Mouse (Mus musculus) G1E (cell line): ENCODE measurements around the gene Map3k5. TPM values are rescaled to one million over a fixed set of nuclear protein-coding genes. Genes with fewer than 3 reads are reported as not detected.

ENCODE experiments used
- ATAC-seq: 2 replicates; pipeline ENCODE4 v1.8.0; 2016; ENCODE audit warnings: mild to moderate bottlenecking; ENCODE audit not compliant: insufficient number of reproducible peaks, poor library complexity, low FRiP score, severe bottlenecking; ENCODE audit errors: extremely low read depth
- DNase-seq: peaks from one replicate; pipeline ENCODE4 v3.0.0; 2012; ENCODE audit warnings: low spot score
- H3K27me3 ChIP-seq: 2 replicates; pipeline ENCODE4 v1.6.1; 2012; ENCODE audit warnings: mild to moderate bottlenecking, low read length, inconsistent platforms; ENCODE audit not compliant: insufficient read depth
- H3K36me3 ChIP-seq: replicated peaks from 2 replicates; pipeline ENCODE3; 2012; ENCODE audit warnings: mild to moderate bottlenecking, inconsistent platforms
- H3K4me1 ChIP-seq: 2 replicates; pipeline ENCODE4 v1.6.1; 2012; ENCODE audit warnings: low read depth, low read length, inconsistent platforms, mixed read lengths; ENCODE audit not compliant: insufficient read depth
- H3K4me3 ChIP-seq: 2 replicates; pipeline ENCODE4 v1.5.1; 2012; ENCODE audit warnings: low read depth, mild to moderate bottlenecking, inconsistent platforms, low read length, moderate library complexity, mixed read lengths
- H3K9me3 ChIP-seq: replicated peaks from 2 replicates; pipeline ENCODE4 v1.6.1; 2012; ENCODE audit warnings: inconsistent platforms
- CTCF ChIP-seq: IDR thresholded peaks from 2 replicates; pipeline ENCODE4 v1.5.1; 2012; ENCODE audit warnings: low read depth, low read length, inconsistent platforms, mixed read lengths
- GATA1 ChIP-seq: IDR thresholded peaks from 2 replicates; pipeline ENCODE4 v1.6.1; 2012; ENCODE audit warnings: borderline replicate concordance, low read length, inconsistent platforms, mixed read lengths
- GATA2 ChIP-seq: IDR thresholded peaks from 2 replicates; pipeline ENCODE4 v1.6.1; 2012; ENCODE audit warnings: low read depth, low read length, inconsistent platforms, borderline replicate concordance
- POLR2AphosphoS5 ChIP-seq: IDR thresholded peaks from 2 replicates; pipeline ENCODE4 v1.6.1; 2012; ENCODE audit warnings: low read depth, low read length, inconsistent platforms; ENCODE audit not compliant: insufficient replicate concordance
- TAL1 ChIP-seq: conservative IDR thresholded peaks from 2 replicates; pipeline ENCODE4 v1.6.1; 2012; ENCODE audit warnings: low read depth, low read length, inconsistent platforms, mixed read lengths
- polyA plus RNA-seq: library from polyadenylated mRNA; stranded (reverse); fragments of >175 nt; gene quantifications from 2 replicates; pipeline ENCODE4 v1.2.3, GENCODE M21; 2012
- total RNA-seq, 2 experiments: library from RNA; stranded (forward) in 1 of 2; stranded (reverse) in 1 of 2; fragments of 200-1000 nt in 1 of 2; fragments of >200 nt in 1 of 2; fragmentation: Nextera tagmentation in 1 of 2; gene quantifications; 2 replicates each; pipeline ENCODE4 v1.2.3; 2014 to 2017

Map3k5 gene
- total and polyA plus RNA-seq, 3 experiments, result 0.18 to 1.4 (median 1.3) TPM

DNA sequence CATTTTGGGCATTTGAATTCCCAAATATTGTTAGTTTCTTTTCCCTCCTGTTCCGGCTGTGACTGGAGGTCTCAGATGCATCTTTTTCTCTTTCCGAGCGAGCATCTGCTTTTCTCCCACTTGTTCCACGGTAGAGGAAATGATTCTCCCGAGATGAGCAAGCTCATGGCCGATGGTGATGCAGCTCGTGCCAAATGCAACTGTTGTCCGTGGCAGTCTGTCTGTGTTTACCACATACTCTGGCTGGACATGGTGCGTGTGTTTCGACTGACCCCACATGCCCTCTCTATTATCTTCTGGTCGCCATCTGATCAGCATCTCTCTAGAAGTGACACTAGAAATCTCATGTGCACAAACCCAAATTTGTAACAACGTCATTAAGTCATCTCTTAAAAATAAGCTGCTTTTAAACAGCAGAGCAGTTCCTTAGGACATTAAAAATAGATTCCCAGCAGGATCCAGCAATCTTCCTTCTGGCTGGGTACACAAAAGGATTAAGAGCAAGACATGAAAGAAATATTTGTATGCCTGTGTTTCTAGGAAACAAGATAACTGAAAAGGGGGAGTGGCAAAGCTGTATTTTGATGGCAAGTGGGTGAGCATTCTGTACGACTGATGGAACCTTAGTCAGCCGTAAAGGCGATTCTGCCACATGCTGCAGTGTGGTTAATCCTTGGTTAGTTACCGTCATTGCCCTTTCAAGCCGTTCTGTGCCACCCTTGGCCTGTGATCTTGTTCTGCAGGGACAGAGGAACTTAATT is 72.2 kb downstream of the Map3k5 start:
- ATAC-seq, result no peak
- TF ChIP-seq GATA1 (no peak), GATA2 (no peak), TAL1 (no peak), CTCF (no peak), POLR2AphosphoS5 (no peak)

DNA sequence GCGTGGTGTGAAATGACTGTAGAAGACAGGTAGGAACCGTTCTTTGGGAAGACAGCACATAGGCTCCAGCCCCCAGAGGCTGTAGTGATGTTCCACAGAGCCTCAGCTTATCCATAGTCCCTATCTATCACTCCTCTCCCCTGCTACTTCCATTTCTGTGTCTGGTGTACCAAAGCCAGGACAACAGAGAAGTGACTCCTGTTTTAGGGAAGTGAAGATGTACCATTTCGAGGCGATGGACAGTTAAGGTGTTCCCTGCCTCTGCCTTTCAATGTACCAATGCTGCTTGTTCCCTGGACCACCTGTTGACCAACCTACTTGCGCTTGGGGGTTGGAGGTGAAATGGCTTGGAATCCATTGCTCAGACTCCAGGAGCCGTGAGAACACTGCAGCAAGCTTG is 75.0 kb downstream of the Map3k5 start:
- no peak overlapping the region for H3K4me3 ChIP-seq
- ATAC-seq, result no peak
- TF ChIP-seq CTCF, result no peak
- no peak for TF ChIP-seq GATA1
- TF ChIP-seq TAL1, result no peak
- TF ChIP-seq GATA2, result no peak
- no peak for TF ChIP-seq POLR2AphosphoS5
- H3K4me1 ChIP-seq, result no peaks in the 10 kb centered on the region
- no peaks in the 10 kb centered on the region for H3K27me3 ChIP-seq
- H3K9me3 ChIP-seq, result no peaks in the 10 kb centered on the region
- no peak for DNase-seq
- no peaks in the 10 kb centered on the region for H3K36me3 ChIP-seq

More for the DNA sequence above, 72.2 kb downstream of the Map3k5 start:
- no peaks in the 10 kb centered on the region for H3K36me3 ChIP-seq
- no peak for DNase-seq
- H3K4me1 ChIP-seq, result no peaks in the 10 kb centered on the region
- no peaks in the 10 kb centered on the region for H3K9me3 ChIP-seq
- no peak overlapping the region for H3K4me3 ChIP-seq
- H3K27me3 ChIP-seq, result no peaks in the 10 kb centered on the region

DNA sequence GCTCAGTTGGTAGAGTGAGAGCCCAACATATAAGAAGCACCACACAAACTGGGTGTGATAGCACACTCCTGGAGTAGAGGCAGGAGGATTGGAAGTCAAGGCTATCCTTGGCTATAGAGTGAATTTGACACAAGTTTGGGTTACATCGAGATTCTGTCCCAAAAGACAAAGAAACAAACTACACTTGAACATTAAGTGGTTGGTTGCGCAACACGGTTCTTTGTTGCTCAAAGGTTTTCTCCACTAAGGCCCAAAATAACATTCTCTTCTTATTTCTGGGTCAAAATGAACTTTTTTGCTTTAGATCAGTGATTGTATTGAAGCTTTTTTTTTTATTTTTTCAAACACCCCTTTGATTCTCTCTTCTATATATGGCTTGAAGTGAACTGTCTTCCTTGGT is 75.7 kb downstream of the Map3k5 start:
- DNase-seq, result no peak
- H3K36me3 ChIP-seq, result no peaks in the 10 kb centered on the region
- ATAC-seq, result no peak

DNA sequence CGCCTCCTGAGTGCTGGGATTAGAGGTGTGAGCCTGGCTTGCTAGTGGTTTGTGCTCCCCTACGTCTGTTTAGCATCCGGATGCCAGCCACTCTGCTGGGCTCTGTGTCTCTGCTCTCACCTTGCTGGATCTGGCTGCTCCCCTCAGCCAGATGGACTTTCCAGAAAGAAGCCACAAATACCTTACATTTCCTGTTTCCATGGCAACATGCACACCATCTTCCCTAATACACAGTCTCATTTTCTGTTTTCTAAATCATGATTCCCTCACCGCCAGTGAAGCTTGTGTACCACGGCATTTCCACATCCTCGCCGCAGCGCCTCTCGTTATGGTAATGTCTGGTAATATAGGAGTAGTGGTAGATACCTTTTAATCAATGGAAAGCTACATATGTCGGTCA is 84.1 kb downstream of the Map3k5 start:
- no peak for ATAC-seq
- TF ChIP-seq CTCF, result no peak
- no peak for TF ChIP-seq POLR2AphosphoS5
- TF ChIP-seq TAL1, result no peak
- no peak for TF ChIP-seq GATA2
- TF ChIP-seq GATA1, result no peak
- Histone ChIP-seq H3K4me1 (no peaks in the 10 kb centered on the region), H3K4me3 (no peak overlapping the region), H3K27me3 (peaks cover 5% of the 10 kb centered on the region; the same call in 1 of the 2 replicates), H3K36me3 (no peaks in the 10 kb centered on the region), H3K9me3 (peaks cover 4% of the 10 kb centered on the region; the same call in 1 of the 2 replicates)
- no peak for DNase-seq

More for the DNA sequence above, 75.7 kb downstream of the Map3k5 start:
- no peaks in the 10 kb centered on the region for H3K9me3 ChIP-seq
- H3K4me1 ChIP-seq, result no peaks in the 10 kb centered on the region
- H3K4me3 ChIP-seq, result no peak overlapping the region
- TF ChIP-seq CTCF (no peak), GATA1 (no peak), TAL1 (no peak), GATA2 (no peak)
- H3K27me3 ChIP-seq, result no peaks in the 10 kb centered on the region

DNA sequence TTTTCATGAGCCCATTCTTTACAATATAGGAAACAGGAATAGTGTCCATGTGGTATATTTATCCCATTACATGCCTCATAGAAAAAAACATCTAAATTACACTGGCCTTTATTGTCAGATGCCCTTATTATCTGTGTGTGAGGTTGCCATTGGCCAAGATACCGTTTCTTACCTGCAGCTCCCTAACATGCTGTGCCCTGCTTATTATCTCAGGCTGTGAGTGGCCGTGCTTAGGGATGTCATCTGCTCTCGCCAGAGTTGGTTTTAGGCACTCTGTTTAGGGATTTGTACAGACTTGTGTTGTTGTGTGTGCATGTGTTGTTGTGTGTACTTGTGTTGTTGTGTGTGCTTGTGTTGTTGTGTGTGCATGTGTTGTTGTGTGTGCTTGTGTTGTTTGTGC is 84.5 kb downstream of the Map3k5 start:
- H3K36me3 ChIP-seq, result no peaks in the 10 kb centered on the region
- H3K9me3 ChIP-seq, result peaks cover 4% of the 10 kb centered on the region; the same call in 1 of the 2 replicates
- DNase-seq (no peak), ATAC-seq (no peak)
- no peak overlapping the region for H3K4me3 ChIP-seq
- H3K4me1 ChIP-seq, result no peaks in the 10 kb centered on the region
- TF ChIP-seq TAL1 (no peak), POLR2AphosphoS5 (no peak), GATA1 (no peak), CTCF (no peak), GATA2 (no peak)
- peaks cover 7% of the 10 kb centered on the region; the same call in 1 of the 2 replicates for H3K27me3 ChIP-seq

DNA sequence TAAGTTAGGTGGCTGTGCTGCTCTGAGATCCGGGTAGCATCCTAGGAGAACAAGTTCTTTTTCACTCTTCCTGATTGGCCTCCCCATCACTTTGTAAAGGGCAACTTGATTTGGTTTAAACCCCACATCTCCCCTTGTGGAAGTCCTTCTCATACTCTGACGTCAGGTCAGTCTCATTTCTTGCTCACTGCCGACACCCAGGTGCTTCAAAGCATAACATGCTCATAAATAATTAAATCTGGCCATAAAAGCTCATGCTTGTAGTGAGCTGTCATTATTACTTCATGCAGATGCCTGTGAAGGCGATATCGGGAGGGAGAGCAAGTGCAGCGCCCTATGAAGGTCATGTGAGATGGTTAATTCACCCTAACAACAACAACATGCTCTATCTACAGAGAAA is 87.0 kb downstream of the Map3k5 start:
- H3K4me3 ChIP-seq, result no peak overlapping the region
- TF ChIP-seq CTCF, result no peak
- TF ChIP-seq GATA1, result no peak
- TF ChIP-seq GATA2, result no peak
- TF ChIP-seq TAL1, result no peak
- no peak for TF ChIP-seq POLR2AphosphoS5
- no peaks in the 10 kb centered on the region for H3K36me3 ChIP-seq
- H3K9me3 ChIP-seq, result peaks cover 4% of the 10 kb centered on the region; the same call in 1 of the 2 replicates
- H3K4me1 ChIP-seq, result no peaks in the 10 kb centered on the region
- ATAC-seq, result no peak
- H3K27me3 ChIP-seq, result peaks cover 7% of the 10 kb centered on the region; the same call in 1 of the 2 replicates
- DNase-seq, result no peak
